Mouse (Mus musculus) megakaryocyte, embryonic 14.5 days (primary cell): Measurements from ENCODE around the gene Marc2.

ENCODE experiments used
- FLI1 ChIP-seq: IDR thresholded peaks from 2 replicates; pipeline ENCODE4 v1.6.1; 2012; ENCODE audit warnings: low read length, inconsistent platforms, mixed read lengths
- GATA1 ChIP-seq: IDR thresholded peaks from 3 replicates; pipeline ENCODE4 v1.6.1; 2012; ENCODE audit warnings: mixed read lengths, low read length, inconsistent platforms, borderline replicate concordance

- no peak for TF ChIP-seq FLI1
- no peak for TF ChIP-seq GATA1
Observed at GRCm38 (mm10) chr1:184791109-184791508, 55.1 kb downstream of the Marc2 start.
